Mouse (Mus musculus): ENCODE measurements around the gene Herc4. TPM values are rescaled to one million over a fixed set of nuclear protein-coding genes. Genes with fewer than 3 reads are reported as not detected.

Herc4 gene
- polyA plus RNA-seq, 1 experiment from 2014 or later, result 25.7 TPM

DNA sequence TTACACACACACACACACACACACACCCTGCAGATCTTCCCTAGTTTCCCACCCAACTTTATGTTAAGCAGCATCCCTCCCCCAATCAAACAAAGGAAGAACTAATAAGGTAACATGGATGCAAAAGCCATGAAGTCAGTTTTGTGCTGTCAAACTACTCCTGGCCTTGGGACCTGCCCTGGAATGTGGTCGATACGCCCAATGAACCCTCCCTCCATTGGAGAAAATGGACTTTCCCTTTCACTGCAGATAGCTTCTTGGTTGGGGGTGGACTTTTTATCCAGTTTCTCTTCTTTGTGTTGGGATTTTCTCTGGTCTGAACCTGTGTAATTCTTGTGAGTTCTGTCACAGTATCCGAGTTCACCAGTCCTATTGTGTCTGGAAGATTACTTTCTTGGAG, 15.1 kb downstream of the Herc4 start:
- 57% methylated on average over 3 of the region's 3 CpGs for WGBS
- no peaks in the 10 kb centered on the region for H3K9me3 ChIP-seq
- H3K27me3 ChIP-seq (replicated peaks), result no peaks in the 10 kb centered on the region
- peaks cover 26% of the 10 kb centered on the region for H3K4me1 ChIP-seq
- H3K36me3 ChIP-seq, result peaks cover 15% of the 10 kb centered on the region
- no peak overlapping the region for H3K4me2 ChIP-seq
- no peak overlapping the region for H3K9ac ChIP-seq
- H3K27ac ChIP-seq (replicated peaks), result peak overlapping the region; percentile 58
- no peak overlapping the region for H3K4me3 ChIP-seq
- ATAC-seq (ENCODE audit: extremely low read depth, insufficient number of reproducible peaks, low FRiP score, low TSS enrichment), result no peak

DNA sequence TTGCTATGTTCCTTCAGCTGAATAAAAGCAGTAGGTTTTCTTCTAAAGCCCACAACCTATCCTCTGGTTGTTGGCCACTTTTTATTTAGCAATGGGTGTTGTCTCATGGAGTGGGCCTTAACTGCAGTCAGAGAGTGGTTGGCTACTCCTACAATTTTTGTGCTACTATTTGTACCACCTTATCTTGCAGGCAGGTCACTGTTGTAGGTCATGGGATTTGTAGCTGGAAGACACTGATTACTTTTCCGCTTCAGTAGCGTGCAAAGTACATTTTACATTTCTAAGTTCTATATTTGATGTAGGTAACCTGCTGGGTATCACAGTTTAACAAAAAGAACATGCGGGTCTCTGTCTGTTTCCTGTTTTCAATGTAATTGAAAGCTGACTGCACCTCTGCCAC, 15.7 kb downstream of the Herc4 start:
- peaks cover 15% of the 10 kb centered on the region for H3K36me3 ChIP-seq
- H3K9ac ChIP-seq, result peak overlapping the region; percentile 16; the same call in 1 of the 2 replicates
- WGBS, result 51% methylated on average over 3 of the region's 3 CpGs
- H3K27me3 ChIP-seq (replicated peaks), result no peaks in the 10 kb centered on the region
- no peaks in the 10 kb centered on the region for H3K9me3 ChIP-seq
- H3K27ac ChIP-seq (replicated peaks), result peak overlapping the region; percentile 58
- peak overlapping the region; percentile 6; the same call in 1 of the 2 replicates for H3K4me2 ChIP-seq
- ATAC-seq (ENCODE audit: extremely low read depth, insufficient number of reproducible peaks, low FRiP score, low TSS enrichment), result no peak
- H3K4me3 ChIP-seq, result no peak overlapping the region
- H3K4me1 ChIP-seq, result peaks cover 26% of the 10 kb centered on the region

DNA sequence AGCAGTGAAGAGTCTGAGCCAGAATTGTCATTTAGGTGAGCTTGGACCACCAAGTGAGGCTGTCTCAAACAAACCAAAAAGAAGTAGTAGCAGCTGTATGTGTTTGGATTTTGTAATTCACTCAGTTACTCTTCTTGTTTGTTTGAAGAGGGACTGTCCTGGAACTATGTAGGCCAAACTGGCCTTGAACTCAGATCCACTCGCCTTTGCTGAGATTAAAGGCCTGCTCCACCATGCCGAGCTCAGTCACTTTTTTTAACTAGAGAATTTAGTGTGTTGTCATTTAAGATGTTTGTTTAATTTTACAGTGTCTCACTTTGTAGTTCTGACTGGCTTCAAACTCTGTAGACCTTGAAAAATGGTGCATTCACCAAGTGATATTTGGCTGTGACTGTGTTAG, 24.3 kb downstream of the Herc4 start:
- peaks cover 66% of the 10 kb centered on the region for H3K36me3 ChIP-seq
- 84% methylated on average over 2 of the region's 2 CpGs for WGBS
- no peak for ATAC-seq (ENCODE audit: extremely low read depth, insufficient number of reproducible peaks, low FRiP score, low TSS enrichment)

DNA sequence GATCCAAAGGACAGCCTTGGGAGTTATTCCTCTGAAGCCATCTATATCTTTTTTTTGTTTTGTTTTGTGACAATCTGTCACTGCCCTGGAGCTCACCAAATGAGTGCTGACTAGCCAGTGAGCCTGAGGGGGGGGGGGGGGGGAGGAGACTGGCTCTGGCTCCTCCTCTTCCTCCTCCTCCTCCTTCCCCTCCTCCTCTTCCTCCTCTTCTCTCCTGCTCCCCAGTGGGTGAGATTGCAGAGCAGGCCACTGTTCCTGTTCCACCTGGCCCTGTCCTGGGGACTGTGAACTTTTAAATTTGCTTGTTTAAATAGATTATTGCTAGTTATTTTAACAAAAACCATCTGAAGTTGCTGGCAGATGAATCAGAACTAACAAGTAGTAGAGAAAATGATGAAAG, 28.8 kb downstream of the Herc4 start:
- peaks cover 71% of the 10 kb centered on the region for H3K36me3 ChIP-seq

More for the DNA sequence above, 24.3 kb downstream of the Herc4 start:
- H3K4me1 ChIP-seq, result no peaks in the 10 kb centered on the region
- no peaks in the 10 kb centered on the region for H3K27me3 ChIP-seq (replicated peaks)
- no peak overlapping the region for H3K4me3 ChIP-seq
- no peak overlapping the region for H3K27ac ChIP-seq (replicated peaks)
- 0 out of 2 replicates have a peak, but pooled peaks cover 3% of the 10 kb centered on the region for H3K9me3 ChIP-seq
- no peak overlapping the region for H3K4me2 ChIP-seq
- H3K9ac ChIP-seq, result no peak overlapping the region

GRCm38 (mm10) chr10:63272868-63273267, 29.3 kb downstream of the Herc4 start:
- no peak overlapping the region for H3K9ac ChIP-seq
- H3K9me3 ChIP-seq, result no peaks in the 10 kb centered on the region
- no peak overlapping the region for H3K27ac ChIP-seq (replicated peaks)
- WGBS, result 85% methylated on average over 5 of the region's 5 CpGs
- no peaks in the 10 kb centered on the region for H3K4me1 ChIP-seq
- no peak overlapping the region for H3K4me3 ChIP-seq
- H3K27me3 ChIP-seq (replicated peaks), result no peaks in the 10 kb centered on the region
- H3K36me3 ChIP-seq, result peaks cover 71% of the 10 kb centered on the region
- no peak overlapping the region for H3K4me2 ChIP-seq
- ATAC-seq (ENCODE audit: extremely low read depth, insufficient number of reproducible peaks, low FRiP score, low TSS enrichment), result no peak

More for the DNA sequence above, 28.8 kb downstream of the Herc4 start:
- Histone ChIP-seq H3K9me3 (no peaks in the 10 kb centered on the region), H3K9ac (no peak overlapping the region), H3K4me2 (no peak overlapping the region), H3K4me3 (no peak overlapping the region), H3K4me1 (no peaks in the 10 kb centered on the region), H3K27me3 (replicated peaks) (no peaks in the 10 kb centered on the region), H3K27ac (replicated peaks) (no peak overlapping the region)
- ATAC-seq (ENCODE audit: extremely low read depth, insufficient number of reproducible peaks, low FRiP score, low TSS enrichment), result no peak

DNA sequence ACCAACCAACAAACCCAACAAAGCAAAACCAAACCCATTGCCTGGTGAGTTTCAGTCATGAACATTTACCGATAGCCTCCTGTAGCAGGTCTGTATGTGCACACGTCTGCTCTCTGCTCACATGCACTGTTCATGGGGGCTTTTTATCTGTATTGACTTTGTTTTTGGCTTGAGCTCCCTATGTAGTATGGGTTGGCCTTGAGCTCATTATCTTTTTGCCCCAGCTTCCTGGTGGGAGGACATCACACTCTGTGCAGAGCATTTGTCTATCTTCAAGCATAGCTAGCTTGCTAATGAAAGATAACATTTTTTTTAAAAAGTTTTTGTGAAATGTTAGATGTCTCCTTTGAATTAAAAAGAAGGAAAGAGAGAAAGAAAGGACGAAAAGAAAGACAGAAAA, 33.4 kb downstream of the Herc4 start:
- no peak overlapping the region for H3K27ac ChIP-seq (replicated peaks)
- no peaks in the 10 kb centered on the region for H3K9me3 ChIP-seq
- 76% methylated on average over 3 of the region's 3 CpGs for WGBS
- no peak overlapping the region for H3K4me3 ChIP-seq
- no peaks in the 10 kb centered on the region for H3K27me3 ChIP-seq (replicated peaks)
- no peaks in the 10 kb centered on the region for H3K4me1 ChIP-seq
- H3K9ac ChIP-seq, result no peak overlapping the region
- ATAC-seq (ENCODE audit: extremely low read depth, insufficient number of reproducible peaks, low FRiP score, low TSS enrichment), result no peak
- peaks cover 76% of the 10 kb centered on the region for H3K36me3 ChIP-seq
- H3K4me2 ChIP-seq, result peak overlapping the region; percentile 22; the same call in 1 of the 2 replicates

DNA sequence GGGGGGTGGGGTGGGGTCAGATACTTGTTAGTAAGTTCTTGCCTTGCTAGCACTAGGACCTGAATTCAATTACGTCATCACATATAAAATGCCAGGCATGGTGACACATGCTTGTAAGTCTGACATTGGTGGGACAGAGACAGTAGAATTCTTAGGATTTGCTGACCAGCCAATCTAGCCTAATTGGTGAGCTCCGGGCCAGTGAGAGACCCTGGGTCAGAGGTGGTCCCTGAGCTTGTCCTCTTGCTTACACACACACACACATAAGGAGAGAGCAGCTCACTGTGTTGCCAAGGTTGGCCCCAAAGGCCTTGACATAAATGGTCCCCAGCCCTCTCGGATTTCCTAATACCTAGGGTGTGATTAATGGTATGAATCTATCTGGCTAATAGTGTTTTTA, 36.2 kb downstream of the Herc4 start:
- Histone ChIP-seq H3K4me1 (no peaks in the 10 kb centered on the region), H3K36me3 (peaks cover 75% of the 10 kb centered on the region), H3K4me3 (no peak overlapping the region), H3K9ac (no peak overlapping the region), H3K9me3 (no peaks in the 10 kb centered on the region), H3K27me3 (replicated peaks) (no peaks in the 10 kb centered on the region), H3K4me2 (no peak overlapping the region), H3K27ac (replicated peaks) (no peak overlapping the region)
- WGBS, result 91% methylated on average over 3 of the region's 3 CpGs
- no peak for ATAC-seq (ENCODE audit: extremely low read depth, insufficient number of reproducible peaks, low FRiP score, low TSS enrichment)

DNA sequence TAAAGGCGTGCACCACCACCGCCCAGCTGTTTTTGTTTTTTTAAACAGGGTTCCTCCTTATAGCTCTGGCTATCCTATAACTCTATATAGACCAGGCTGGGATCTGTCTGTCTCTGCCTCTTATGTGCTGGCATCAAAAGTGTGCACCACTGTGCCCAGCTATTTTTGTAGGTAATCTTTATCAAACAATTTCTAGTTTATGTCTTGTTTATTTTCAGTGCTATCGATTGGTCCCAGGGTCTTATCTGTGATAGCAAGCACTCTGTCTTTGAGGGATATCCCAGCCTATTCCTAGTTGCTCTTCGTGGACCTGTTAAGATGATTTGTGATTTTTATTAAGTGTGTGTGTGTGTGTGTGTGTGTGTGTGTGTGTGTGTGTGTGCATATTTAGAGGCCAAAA, 38.8 kb downstream of the Herc4 start:
- Histone ChIP-seq H3K36me3 (peaks cover 78% of the 10 kb centered on the region), H3K4me1 (no peaks in the 10 kb centered on the region), H3K4me2 (no peak overlapping the region), H3K27ac (replicated peaks) (no peak overlapping the region), H3K27me3 (replicated peaks) (no peaks in the 10 kb centered on the region), H3K4me3 (no peak overlapping the region), H3K9me3 (no peaks in the 10 kb centered on the region), H3K9ac (no peak overlapping the region)
- ATAC-seq (ENCODE audit: extremely low read depth, insufficient number of reproducible peaks, low FRiP score, low TSS enrichment), result no peak
- WGBS, result 76% methylated on average over 4 of the region's 4 CpGs

DNA sequence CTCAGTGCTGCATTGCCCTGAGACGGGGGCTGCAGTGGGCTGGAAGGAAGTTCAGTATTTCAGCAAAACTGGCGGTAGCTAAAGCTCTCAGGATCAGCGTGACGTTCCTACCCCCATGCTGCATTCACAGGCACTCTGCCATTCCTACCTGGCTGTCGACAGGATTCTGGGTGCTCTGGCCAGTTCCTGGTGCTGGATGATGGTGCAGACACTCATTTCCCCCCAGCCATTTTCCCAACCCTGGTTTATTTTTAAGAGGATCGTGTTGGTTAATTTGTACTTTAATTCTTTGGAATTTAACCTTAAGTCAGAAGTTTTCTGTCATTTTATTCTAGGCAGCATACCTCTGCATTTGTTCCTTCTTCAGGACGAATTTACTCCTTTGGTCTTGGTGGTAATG, 39.2 kb downstream of the Herc4 start:
- Histone ChIP-seq H3K36me3 (peaks cover 78% of the 10 kb centered on the region), H3K4me3 (no peak overlapping the region), H3K4me1 (no peaks in the 10 kb centered on the region), H3K27me3 (replicated peaks) (no peaks in the 10 kb centered on the region), H3K9ac (no peak overlapping the region), H3K9me3 (no peaks in the 10 kb centered on the region), H3K27ac (replicated peaks) (no peak overlapping the region), H3K4me2 (no peak overlapping the region)
- 79% methylated on average over 7 of the region's 7 CpGs for WGBS
- ATAC-seq (ENCODE audit: extremely low read depth, insufficient number of reproducible peaks, low FRiP score, low TSS enrichment), result no peak

DNA sequence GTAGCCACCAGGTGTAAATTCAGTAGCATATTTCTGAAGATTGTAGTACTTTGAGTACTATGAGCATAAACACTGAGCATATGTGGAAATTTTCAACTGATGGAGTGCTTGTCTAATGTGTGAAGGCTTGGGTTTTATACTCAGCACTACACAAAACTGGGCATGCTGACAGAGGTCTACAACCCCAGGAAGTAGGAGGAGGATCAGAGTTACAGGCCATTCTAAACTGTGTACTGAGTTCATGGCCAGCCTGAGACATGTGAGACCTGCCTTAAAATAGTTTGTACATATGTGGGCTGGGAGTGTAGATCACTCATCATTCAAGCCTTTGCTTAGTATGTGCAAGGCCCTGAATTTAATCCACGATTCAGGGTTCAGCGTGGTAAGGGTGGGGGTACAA, 58.7 kb downstream of the Herc4 start:
- H3K9ac ChIP-seq, result no peak overlapping the region
- 91% methylated on average over 2 of the region's 2 CpGs for WGBS
- H3K36me3 ChIP-seq, result peaks cover 86% of the 10 kb centered on the region

GRCm38 (mm10) chr10:63308582-63309366, 65.2 kb downstream of the Herc4 start:
- peak; percentile 58; the same call in 1 of the 2 replicates for ATAC-seq (ENCODE audit: extremely low read depth, insufficient number of reproducible peaks, low FRiP score, low TSS enrichment)
- no peak overlapping the region for H3K9ac ChIP-seq
- H3K27me3 ChIP-seq (replicated peaks), result no peaks in the 10 kb centered on the region
- H3K4me3 ChIP-seq, result no peak overlapping the region
- no peaks in the 10 kb centered on the region for H3K4me1 ChIP-seq
- H3K9me3 ChIP-seq, result no peaks in the 10 kb centered on the region
- whole genome bisulfite sequencing, result 39% methylated on average over 10 of the region's 10 CpGs
- H3K4me2 ChIP-seq, result no peak overlapping the region
- no peak overlapping the region for H3K27ac ChIP-seq (replicated peaks)
- H3K36me3 ChIP-seq, result peaks cover 86% of the 10 kb centered on the region

More for the DNA sequence above, 58.7 kb downstream of the Herc4 start:
- no peak for ATAC-seq (ENCODE audit: extremely low read depth, insufficient number of reproducible peaks, low FRiP score, low TSS enrichment)
- Histone ChIP-seq H3K4me2 (no peak overlapping the region), H3K4me1 (no peaks in the 10 kb centered on the region), H3K9me3 (no peaks in the 10 kb centered on the region), H3K27ac (replicated peaks) (no peak overlapping the region), H3K4me3 (no peak overlapping the region), H3K27me3 (replicated peaks) (no peaks in the 10 kb centered on the region)

DNA sequence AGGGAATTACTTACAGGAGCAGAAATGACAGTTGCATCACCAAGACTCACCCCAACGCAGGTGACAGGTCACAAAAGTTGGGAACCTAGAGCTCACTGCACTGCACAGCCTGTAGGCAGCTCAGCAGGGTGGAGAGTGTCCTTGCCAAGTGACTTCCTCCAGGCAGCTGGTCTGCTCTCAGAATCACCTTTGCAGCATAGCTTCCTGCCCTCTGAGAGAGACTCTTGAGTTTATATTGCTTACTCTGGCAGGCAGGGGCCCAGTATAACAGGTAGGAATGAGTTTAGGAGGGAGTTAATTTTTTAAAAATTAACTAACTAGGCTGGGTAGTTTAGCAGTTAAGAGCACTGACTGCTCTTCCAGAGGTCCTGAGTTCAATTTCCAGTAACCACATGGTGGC, 70.1 kb downstream of the Herc4 start:
- Histone ChIP-seq H3K4me1 (no peaks in the 10 kb centered on the region), H3K27ac (replicated peaks) (no peak overlapping the region), H3K4me3 (no peak overlapping the region), H3K27me3 (replicated peaks) (no peaks in the 10 kb centered on the region), H3K36me3 (peaks cover 86% of the 10 kb centered on the region), H3K4me2 (no peak overlapping the region), H3K9me3 (no peaks in the 10 kb centered on the region), H3K9ac (no peak overlapping the region)
- WGBS, result 88% methylated on average over 1 of the region's 1 CpGs
- no peak for ATAC-seq (ENCODE audit: extremely low read depth, insufficient number of reproducible peaks, low FRiP score, low TSS enrichment)

Measured in heart, embryonic 13.5 days (tissue).